ENCODE assay signal across 8 mouse cellular contexts in the genomic region with DNA sequence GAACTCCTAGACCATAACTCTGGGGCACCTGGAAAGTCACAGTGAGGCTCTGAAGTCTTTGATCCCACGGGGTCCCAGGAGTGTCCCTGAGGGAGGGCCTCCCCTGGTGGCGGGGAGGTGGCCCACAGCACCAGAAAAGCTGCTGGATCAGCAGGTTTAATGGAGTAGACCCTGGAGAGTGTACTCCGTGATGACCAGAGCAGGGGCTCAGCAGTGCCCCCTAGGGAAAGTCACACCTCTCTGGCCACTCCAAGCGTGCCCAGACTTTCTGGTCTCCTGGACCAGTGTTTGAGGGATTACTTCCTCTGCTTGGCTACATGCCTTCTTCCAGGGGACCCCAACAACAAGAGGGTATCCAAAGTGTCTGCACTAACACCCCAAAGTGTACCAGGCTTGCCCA. TPM values are rescaled to one million over a fixed set of nuclear protein-coding genes. Genes with fewer than 3 reads are reported as not detected.
DNase-seq lines count a peak whose midpoint lies in the region; ATAC-seq lines count a peak whose summit lies in the region.

No protein-coding gene starts in this region.

- H3K4me1 ChIP-seq in liver, embryonic 12.5 days: peaks cover 50% of the 10 kb centered on the region
- peaks cover 54% of the 10 kb centered on the region for H3K4me1 ChIP-seq in liver, embryonic 13.5 days (replicated peaks)

- H3K9ac ChIP-seq in liver, embryonic 12.5 days: 0 out of 2 replicates have a peak overlapping the region, but pooled peaks have one; percentile 80
- H3K9ac ChIP-seq in liver, embryonic 13.5 days: no peak overlapping the region

- H3K4me2 ChIP-seq in liver, embryonic 12.5 days: no peak overlapping the region
- H3K4me2 ChIP-seq in liver, embryonic 13.5 days: no peak overlapping the region

- H3K36me3 ChIP-seq in liver, embryonic 12.5 days: peaks cover 34% of the 10 kb centered on the region
- peaks cover 26% of the 10 kb centered on the region for H3K36me3 ChIP-seq in liver, embryonic 13.5 days

- H3K27me3 ChIP-seq in liver, embryonic 12.5 days (replicated peaks): peaks cover 8% of the 10 kb centered on the region; the same call in 1 of the 2 replicates
- H3K27me3 ChIP-seq in liver, embryonic 13.5 days: peaks cover 7% of the 10 kb centered on the region; the same call in 1 of the 2 replicates

- intact Hi-C loops in left cerebral cortex, postnatal 25 days (cut with DNase I): no loop called here

- peak; percentile 48 for DNase-seq in adrenal gland, adult 2 months
- no peak for DNase-seq in adrenal gland, postnatal 4 days (ENCODE audit: low spot score in 2 of 2)
- no peak for DNase-seq in liver
- DNase-seq in liver, embryonic 13.5 days: no peak
- DNase-seq in retina, postnatal 1 day: peak; percentile 29
- DNase-seq in left cerebral cortex, postnatal 25 days (ENCODE audit: low spot score in 2 of 2): no peak
- no peak for DNase-seq in right cerebral cortex, postnatal 36 days (ENCODE audit: low spot score in 2 of 2)

- ATAC-seq in liver, embryonic 12.5 days: no peak
- ATAC-seq in liver, embryonic 13.5 days (ENCODE audit: low read depth): no peak

- no peaks in the 10 kb centered on the region for H3K9me3 ChIP-seq in liver, embryonic 12.5 days (replicated peaks)
- H3K9me3 ChIP-seq in liver, embryonic 13.5 days (replicated peaks): no peaks in the 10 kb centered on the region

- peak overlapping the region; percentile 73; the same call in 1 of the 2 replicates for H3K27ac ChIP-seq in liver, embryonic 12.5 days
- 0 out of 2 replicates have a peak overlapping the region, but pooled peaks have one; percentile 80 for H3K27ac ChIP-seq in liver, embryonic 13.5 days

- H3K4me3 ChIP-seq in liver, embryonic 12.5 days: no peak overlapping the region
- no peak overlapping the region for H3K4me3 ChIP-seq in liver, embryonic 13.5 days (replicated peaks)

- 69% methylated on average over 4 of the region's 4 CpGs for WGBS in liver, embryonic 12.5 days (ENCODE audit: insufficient replicate concordance)
- 67% methylated on average over 4 of the region's 4 CpGs for WGBS in liver, embryonic 13.5 days (ENCODE audit: insufficient replicate concordance)

RNA-seq across cellular contexts. Expression of a gene that starts 4.0 kb away (rescaled TPM):
- 10 to 100 TPM; 19.2 to 19.5 TPM for total RNA-seq in adrenal gland, adult 2 months (2021)
- polyA plus RNA-seq in adrenal gland, adult 2 months (2012; rRNA removed): 60.7 and 61.5 TPM in 2 replicates
- 10 to 100 TPM; 25.4 to 26.7 TPM for total RNA-seq in adrenal gland, postnatal 4 days (2021)
- 2.1 TPM in 2 replicates for polyA plus RNA-seq in liver, embryonic 12.5 days (2016; fragmentation: Nextera tagmentation; extraction: Ambion mirVana)
- polyA plus RNA-seq in liver, embryonic 13.5 days (2015; fragmentation: Nextera tagmentation; extraction: Ambion mirVana): 1.0 and 1.1 TPM in 2 replicates
- total RNA-seq in left cerebral cortex, postnatal 25 days (2021): 10 to 100 TPM; 17.7 to 22.2 TPM

RNA-seq across cellular contexts. Expression of a gene that starts 15.9 kb away (rescaled TPM):
- total RNA-seq in adrenal gland, adult 2 months (2021): 100 to 1,000 TPM; 125 to 146 TPM
- polyA plus RNA-seq in adrenal gland, adult 2 months (2012; rRNA removed): 158 and 165 TPM in 2 replicates
- total RNA-seq in adrenal gland, postnatal 4 days (2021): 100 to 1,000 TPM; 142 to 147 TPM
- 134 and 140 TPM in 2 replicates for polyA plus RNA-seq in liver, embryonic 12.5 days (2016; fragmentation: Nextera tagmentation; extraction: Ambion mirVana)
- polyA plus RNA-seq in liver, embryonic 13.5 days (2015; fragmentation: Nextera tagmentation; extraction: Ambion mirVana): 81.2 and 87.4 TPM in 2 replicates
- total RNA-seq in left cerebral cortex, postnatal 25 days (2021): 100 to 1,000 TPM; 134 to 138 TPM

RNA-seq across cellular contexts. Expression of a gene that starts 23.2 kb away (rescaled TPM):
- 1,000 to 10,000 TPM in 1 of 2 experiments, 100 to 1,000 TPM in 1; 714 to 1,027 TPM for total RNA-seq in adrenal gland, adult 2 months (2021)
- 2,955 and 2,958 TPM in 2 replicates for polyA plus RNA-seq in adrenal gland, adult 2 months (2012; rRNA removed)
- total RNA-seq in adrenal gland, postnatal 4 days (2021): 100 to 1,000 TPM; 535 to 613 TPM
- 594 and 628 TPM in 2 replicates for polyA plus RNA-seq in liver, embryonic 12.5 days (2016; fragmentation: Nextera tagmentation; extraction: Ambion mirVana)
- polyA plus RNA-seq in liver, embryonic 13.5 days (2015; fragmentation: Nextera tagmentation; extraction: Ambion mirVana): 474 and 603 TPM in 2 replicates
- 100 to 1,000 TPM; 482 to 488 TPM for total RNA-seq in left cerebral cortex, postnatal 25 days (2021)

RNA-seq across cellular contexts. Expression of a gene that starts 27.2 kb away (rescaled TPM):
- total RNA-seq in adrenal gland, adult 2 months (2021): under 1 TPM; 0.14 to 0.45 TPM
- polyA plus RNA-seq in adrenal gland, adult 2 months (2012; rRNA removed): 1.5 and 2.6 TPM in 2 replicates
- under 1 TPM in 1 of 2 experiments, not detected in 1; 0.36 TPM for total RNA-seq in adrenal gland, postnatal 4 days (2021)
- 0.06 and 0.10 TPM in 2 replicates for polyA plus RNA-seq in liver, embryonic 12.5 days (2016; fragmentation: Nextera tagmentation; extraction: Ambion mirVana)
- 0.12 TPM in 1 of 2 replicates, not detected in the other for polyA plus RNA-seq in liver, embryonic 13.5 days (2015; fragmentation: Nextera tagmentation; extraction: Ambion mirVana)
- total RNA-seq in left cerebral cortex, postnatal 25 days (2021): 10 to 100 TPM; 22.6 to 24.9 TPM

RNA-seq across cellular contexts. Expression of a gene that starts 35.2 kb away (rescaled TPM):
- 10 to 100 TPM in 1 of 2 experiments, 1 to 10 TPM in 1; 8.0 to 10.3 TPM for total RNA-seq in adrenal gland, adult 2 months (2021)
- polyA plus RNA-seq in adrenal gland, adult 2 months (2012; rRNA removed): 35.1 and 41.5 TPM in 2 replicates
- total RNA-seq in adrenal gland, postnatal 4 days (2021): 10 to 100 TPM; 12.8 to 13.2 TPM
- 2.4 and 2.9 TPM in 2 replicates for polyA plus RNA-seq in liver, embryonic 12.5 days (2016; fragmentation: Nextera tagmentation; extraction: Ambion mirVana)
- polyA plus RNA-seq in liver, embryonic 13.5 days (2015; fragmentation: Nextera tagmentation; extraction: Ambion mirVana): 1.8 and 2.5 TPM in 2 replicates
- 1 to 10 TPM; 5.1 to 7.4 TPM for total RNA-seq in left cerebral cortex, postnatal 25 days (2021)

Comparison
In these comparisons a context has a peak if more than half of its experiments do, and no peak if none do; other contexts are left out.
1. DNase-seq: peak in adrenal gland, adult 2 months (single experiment) and retina, postnatal 1 day (single experiment); none in adrenal gland, postnatal 4 days (0 of 2), liver (single experiment), liver, embryonic 13.5 days (single experiment), left cerebral cortex, postnatal 25 days (0 of 2) and right cerebral cortex, postnatal 36 days (0 of 2).